Mouse (Mus musculus): ENCODE measurements around the gene Ang.

DNA sequence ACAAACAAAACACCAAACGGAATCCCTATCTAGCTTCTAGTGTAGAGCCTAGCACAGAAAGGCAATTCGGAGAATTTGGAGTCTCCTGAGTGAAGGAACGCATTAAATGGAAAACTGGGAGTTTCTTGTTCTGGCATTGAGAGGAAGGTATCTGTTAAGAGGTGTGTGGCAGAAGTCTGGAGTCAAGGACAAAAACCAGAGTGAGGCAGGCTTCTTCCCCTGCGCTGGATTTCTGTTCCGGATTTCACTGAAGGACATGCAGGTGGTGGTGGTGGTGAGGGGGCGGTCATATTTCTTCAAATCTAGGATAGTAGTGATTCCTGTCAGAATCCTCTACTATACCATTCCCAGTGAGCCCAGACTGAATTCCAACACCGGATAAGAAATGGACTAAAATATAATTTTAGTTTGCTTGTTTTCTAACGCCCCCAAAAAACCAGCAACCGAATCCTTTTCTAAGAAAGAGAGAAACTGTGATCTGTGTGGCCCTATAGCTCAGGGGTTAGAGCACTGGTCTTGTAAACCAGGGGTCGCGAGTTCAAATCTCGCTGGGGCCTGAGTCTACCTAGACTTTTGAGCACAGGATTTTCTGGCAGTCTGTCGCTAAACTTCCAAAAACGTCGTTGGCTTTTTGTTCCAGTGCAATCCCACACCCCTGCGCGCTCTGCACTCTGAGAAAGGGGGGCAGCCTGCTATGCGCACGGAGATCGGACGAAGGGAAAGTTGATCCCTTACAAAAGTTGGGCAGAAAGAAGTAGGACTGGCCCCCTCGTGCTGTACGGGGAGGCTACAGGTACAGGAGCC lies 2.6 kb upstream of the Ang start:
- TF ChIP-seq POLR2A (IDR thresholded peaks at IDR 0.05; ENCODE audit: low read depth, low read length) (no peak), CTCF (conservative IDR thresholded peaks at IDR 0.05; ENCODE audit: insufficient read depth, insufficient read length, low read depth, low read length) (no peak)

All from kidney, adult 2 months (tissue).